Mouse (Mus musculus): ENCODE measurements around the gene Ly86.

The Ly86 gene

GRCm38 (mm10) chr13:37457007-37457827 is 112.2 kb downstream of the Ly86 start:
- ATAC-seq (ENCODE audit: low TSS enrichment): no peak

- no peak for ATAC-seq (ENCODE audit: low TSS enrichment)
Observed at GRCm38 (mm10) chr13:37458557-37458956, 113.5 kb downstream of the Ly86 start.

GRCm38 (mm10) chr13:37459022-37459421 is 114.0 kb downstream of the Ly86 start:
- ATAC-seq (ENCODE audit: low TSS enrichment): no peak

- peak; percentile 80 for ATAC-seq (ENCODE audit: low TSS enrichment)
Observed at GRCm38 (mm10) chr13:37459957-37460930, 115.2 kb downstream of the Ly86 start.

- peak; percentile 62 for ATAC-seq (ENCODE audit: low TSS enrichment)
Observed at GRCm38 (mm10) chr13:37462049-37462702, 117.2 kb downstream of the Ly86 start.

- ATAC-seq (ENCODE audit: low TSS enrichment): no peak
Observed at GRCm38 (mm10) chr13:37465710-37466109, 120.7 kb downstream of the Ly86 start.

- ATAC-seq (ENCODE audit: low TSS enrichment): peak; percentile 62; the same call in 1 of the 2 replicates
Observed at GRCm38 (mm10) chr13:37467795-37468194, 122.8 kb downstream of the Ly86 start.
